Mouse (Mus musculus) limb, embryonic 13.5 days (tissue): ENCODE data around the gene Enpp6. TPM values are rescaled to one million over a fixed set of nuclear protein-coding genes. Genes with fewer than 3 reads are reported as not detected.

ENCODE experiments used
- ATAC-seq: fragments of 200-750 bp; cut with Nextera tagmentation; 2 replicates; pipeline ENCODE4 v1.8.0; 2017; ENCODE audit warnings: low read depth, moderate number of reproducible peaks, moderate TSS enrichment; ENCODE audit not compliant: low FRiP score
- H3K27ac ChIP-seq: fragments of 300-500 bp; sonication (generic); 2 replicates; pipeline ENCODE4 v1.5.1; 2015; ENCODE audit warnings: inconsistent platforms, mild to moderate bottlenecking, moderate library complexity
- H3K27me3 ChIP-seq: fragments of 300-500 bp; sonication (generic); 2 replicates; pipeline ENCODE4 v1.6.1; 2015; ENCODE audit warnings: mild to moderate bottlenecking, inconsistent platforms
- H3K36me3 ChIP-seq: fragments of 300-500 bp; sonication (generic); 2 replicates; pipeline ENCODE4 v1.6.1; 2015; ENCODE audit warnings: inconsistent platforms, mild to moderate bottlenecking, moderate library complexity
- H3K4me1 ChIP-seq: fragments of 300-500 bp; sonication (generic); 2 replicates; pipeline ENCODE4 v1.6.1; 2015; ENCODE audit warnings: inconsistent platforms
- H3K4me2 ChIP-seq: fragments of 300-500 bp; sonication (generic); replicated peaks from 2 replicates; pipeline ENCODE4 v1.6.1; 2015; ENCODE audit warnings: inconsistent platforms, mild to moderate bottlenecking, moderate library complexity
- H3K4me3 ChIP-seq: fragments of 300-500 bp; sonication (generic); 2 replicates; pipeline ENCODE4 v1.5.1; 2015; ENCODE audit warnings: moderate library complexity, mild to moderate bottlenecking, inconsistent platforms
- H3K9ac ChIP-seq: fragments of 300-500 bp; sonication (generic); 2 replicates; pipeline ENCODE4 v1.6.1; 2015; ENCODE audit warnings: mild to moderate bottlenecking, inconsistent platforms
- H3K9me3 ChIP-seq: fragments of 300-500 bp; sonication (generic); 2 replicates; pipeline ENCODE4 v1.6.1; 2016; ENCODE audit warnings: inconsistent platforms
- WGBS: fragments of 180-500 bp; shearing (Covaris S2); methylation state at CpG from one replicate; pipeline ENCODE4 v1.1.7; 2015; 5-methylcytosine and 5-hydroxymethylcytosine counted together
- polyA plus RNA-seq: library from polyadenylated mRNA; unstranded; fragments of >200 nt; fragmentation: Nextera tagmentation; extraction: Ambion mirVana; gene quantifications from 2 replicates; pipeline ENCODE4 v1.2.1, GENCODE M21; 2015

The Enpp6 gene
- polyA plus RNA-seq = 1.6 and 1.7 TPM in 2 replicates

GRCm38 (mm10) chr8:46986386-46987140, at the start of gene Enpp6:
Gene Enpp6, plus strand, starts transcription at chr8:46986887.
- no peak within 1 kb of the TSS for H3K9ac ChIP-seq
- peaks cover 9% of the 10 kb centered on the region for H3K4me1 ChIP-seq
- no peak for ATAC-seq
- no peak within 1 kb of the TSS for H3K27ac ChIP-seq
- H3K36me3 ChIP-seq = no peaks in the 10 kb centered on the region
- no peaks in the 10 kb centered on the region for H3K27me3 ChIP-seq
- no peak within 1 kb of the TSS for H3K4me3 ChIP-seq
- H3K9me3 ChIP-seq = no peaks in the 10 kb centered on the region
- WGBS = 85% methylated on average over 8 of the region's 8 CpGs
- no peak within 1 kb of the TSS for H3K4me2 ChIP-seq

GRCm38 (mm10) chr8:46938218-46938617, 48.5 kb upstream of the Enpp6 start:
- Histone ChIP-seq H3K4me1 (peaks cover 28% of the 10 kb centered on the region), H3K4me3 (no peak overlapping the region), H3K9me3 (peaks cover 7% of the 10 kb centered on the region; the same call in 1 of the 2 replicates), H3K27me3 (no peaks in the 10 kb centered on the region), H3K4me2 (no peak overlapping the region), H3K27ac (no peak overlapping the region), H3K36me3 (no peaks in the 10 kb centered on the region), H3K9ac (no peak overlapping the region)
- no peak for ATAC-seq
- 88% methylated on average over 4 of the region's 4 CpGs for WGBS

- no peak for ATAC-seq
- Histone ChIP-seq H3K36me3 (no peaks in the 10 kb centered on the region), H3K9ac (no peak overlapping the region), H3K4me2 (no peak overlapping the region), H3K4me1 (peaks cover 9% of the 10 kb centered on the region; the same call in 1 of the 2 replicates), H3K27me3 (no peaks in the 10 kb centered on the region), H3K9me3 (peaks cover 7% of the 10 kb centered on the region; the same call in 1 of the 2 replicates), H3K4me3 (no peak overlapping the region), H3K27ac (no peak overlapping the region)
- WGBS = 83% methylated on average over 11 of the region's 11 CpGs
Measured at GRCm38 (mm10) chr8:46941295-46941694, 45.4 kb upstream of the Enpp6 start.

GRCm38 (mm10) chr8:46941731-46942650, 44.7 kb upstream of the Enpp6 start:
- no peak overlapping the region for H3K27ac ChIP-seq
- H3K4me1 ChIP-seq = peaks cover 9% of the 10 kb centered on the region; the same call in 1 of the 2 replicates
- no peak overlapping the region for H3K4me2 ChIP-seq
- no peak overlapping the region for H3K4me3 ChIP-seq
- no peak overlapping the region for H3K9ac ChIP-seq
- no peak for ATAC-seq
- no peaks in the 10 kb centered on the region for H3K36me3 ChIP-seq
- H3K27me3 ChIP-seq = no peaks in the 10 kb centered on the region
- WGBS = 66% methylated on average over 15 of the region's 15 CpGs
- H3K9me3 ChIP-seq = peaks cover 7% of the 10 kb centered on the region; the same call in 1 of the 2 replicates

- Histone ChIP-seq H3K27ac (no peak overlapping the region), H3K4me3 (no peak overlapping the region), H3K27me3 (no peaks in the 10 kb centered on the region), H3K36me3 (no peaks in the 10 kb centered on the region), H3K4me2 (no peak overlapping the region), H3K9ac (no peak overlapping the region), H3K9me3 (peaks cover 7% of the 10 kb centered on the region; the same call in 1 of the 2 replicates), H3K4me1 (peaks cover 9% of the 10 kb centered on the region; the same call in 1 of the 2 replicates)
- 85% methylated on average over 11 of the region's 11 CpGs for WGBS
- ATAC-seq = no peak
Measured at GRCm38 (mm10) chr8:46942651-46943024, 44.0 kb upstream of the Enpp6 start.

GRCm38 (mm10) chr8:46943337-46943736, 43.4 kb upstream of the Enpp6 start:
- 84% methylated on average over 4 of the region's 4 CpGs for WGBS
- ATAC-seq = no peak
- no peaks in the 10 kb centered on the region for H3K36me3 ChIP-seq
- no peaks in the 10 kb centered on the region for H3K27me3 ChIP-seq
- H3K9ac ChIP-seq = no peak overlapping the region
- H3K27ac ChIP-seq = no peak overlapping the region
- peaks cover 9% of the 10 kb centered on the region; the same call in 1 of the 2 replicates for H3K4me1 ChIP-seq
- H3K4me3 ChIP-seq = no peak overlapping the region
- H3K4me2 ChIP-seq = no peak overlapping the region
- peaks cover 7% of the 10 kb centered on the region; the same call in 1 of the 2 replicates for H3K9me3 ChIP-seq

GRCm38 (mm10) chr8:46946181-46946580, 40.5 kb upstream of the Enpp6 start:
- Histone ChIP-seq H3K27ac (no peak overlapping the region), H3K27me3 (0 out of 2 replicates have a peak, but pooled peaks cover 4% of the 10 kb centered on the region), H3K4me3 (no peak overlapping the region), H3K4me2 (no peak overlapping the region), H3K9me3 (no peaks in the 10 kb centered on the region), H3K9ac (no peak overlapping the region), H3K4me1 (peaks cover 9% of the 10 kb centered on the region; the same call in 1 of the 2 replicates), H3K36me3 (no peaks in the 10 kb centered on the region)
- no peak for ATAC-seq
- WGBS = 76% methylated on average over 5 of the region's 5 CpGs

- no peak overlapping the region for H3K4me2 ChIP-seq
- 0 out of 2 replicates have a peak, but pooled peaks cover 4% of the 10 kb centered on the region for H3K27me3 ChIP-seq
- H3K4me3 ChIP-seq = no peak overlapping the region
- H3K36me3 ChIP-seq = no peaks in the 10 kb centered on the region
- H3K9me3 ChIP-seq = no peaks in the 10 kb centered on the region
- ATAC-seq = no peak
- no peak overlapping the region for H3K9ac ChIP-seq
- H3K27ac ChIP-seq = no peak overlapping the region
- H3K4me1 ChIP-seq = 0 out of 2 replicates have a peak, but pooled peaks cover 3% of the 10 kb centered on the region
- WGBS = 84% methylated on average over 14 of the region's 14 CpGs
Measured at GRCm38 (mm10) chr8:46948091-46948757, 38.5 kb upstream of the Enpp6 start.

GRCm38 (mm10) chr8:46953472-46953871, 33.2 kb upstream of the Enpp6 start:
- no peak overlapping the region for H3K27ac ChIP-seq
- 0 out of 2 replicates have a peak, but pooled peaks cover 4% of the 10 kb centered on the region for H3K27me3 ChIP-seq
- ATAC-seq = no peak
- H3K9ac ChIP-seq = no peak overlapping the region
- H3K4me2 ChIP-seq = no peak overlapping the region
- H3K4me3 ChIP-seq = no peak overlapping the region
- H3K9me3 ChIP-seq = no peaks in the 10 kb centered on the region
- H3K4me1 ChIP-seq = 0 out of 2 replicates have a peak, but pooled peaks cover 3% of the 10 kb centered on the region
- WGBS = 18% methylated on average over 7 of the region's 7 CpGs
- H3K36me3 ChIP-seq = no peaks in the 10 kb centered on the region

GRCm38 (mm10) chr8:46962630-46963427, 23.9 kb upstream of the Enpp6 start:
- Histone ChIP-seq H3K4me1 (peaks cover 23% of the 10 kb centered on the region), H3K36me3 (no peaks in the 10 kb centered on the region), H3K4me3 (no peak overlapping the region), H3K27ac (peak overlapping the region; percentile 75), H3K9ac (no peak overlapping the region), H3K9me3 (no peaks in the 10 kb centered on the region), H3K4me2 (no peak overlapping the region), H3K27me3 (peaks cover 7% of the 10 kb centered on the region; the same call in 1 of the 2 replicates)
- ATAC-seq = peak; percentile 48
- 43% methylated on average over 10 of the region's 10 CpGs for WGBS

- Histone ChIP-seq H3K4me1 (peaks cover 32% of the 10 kb centered on the region), H3K4me3 (no peak overlapping the region), H3K4me2 (no peak overlapping the region), H3K27me3 (peaks cover 7% of the 10 kb centered on the region; the same call in 1 of the 2 replicates), H3K9ac (0 out of 2 replicates have a peak overlapping the region, but pooled peaks have one; percentile 35), H3K36me3 (no peaks in the 10 kb centered on the region), H3K27ac (peak overlapping the region; percentile 75), H3K9me3 (no peaks in the 10 kb centered on the region)
- peak; percentile 66 for ATAC-seq
- WGBS = 26% methylated on average over 8 of the region's 8 CpGs
Measured at GRCm38 (mm10) chr8:46963619-46964145, 23.0 kb upstream of the Enpp6 start.
